Mouse (Mus musculus) CH12.LX (cell line): ENCODE results near the gene Fars2. TPM values are rescaled to one million over a fixed set of nuclear protein-coding genes. Genes with fewer than 3 reads are reported as not detected.

Experiments used
- DNase-seq: peaks from one replicate; pipeline ENCODE4 v3.0.0-alpha.2; 2013; ENCODE audit errors: extremely low read depth
- H3K27ac ChIP-seq: 2 replicates; pipeline ENCODE4 v1.5.1; 2012; ENCODE audit warnings: low read depth, mild to moderate bottlenecking, control low read depth, moderate library complexity; ENCODE audit not compliant: insufficient read depth
- H3K27me3 ChIP-seq: replicated peaks from 2 replicates; pipeline ENCODE3; 2012; ENCODE audit warnings: inconsistent platforms
- H3K36me3 ChIP-seq, 2 experiments: replicated peaks in 1 of 2; 2 replicates each; pipeline versions ENCODE3 to v1.6.1; 2012; ENCODE audit warnings: inconsistent platforms in 1 of 2, low read length in 1 of 2, mild to moderate bottlenecking in 1 of 2, mixed read lengths in 1 of 2, moderate library complexity in 1 of 2; ENCODE audit not compliant: control insufficient read depth in 1 of 2, insufficient read depth in 1 of 2
- H3K4me1 ChIP-seq, 2 experiments: 2 replicates each; pipeline ENCODE4 v1.6.1; 2012; ENCODE audit warnings: inconsistent platforms in 1 of 2, moderate library complexity in 1 of 2; ENCODE audit not compliant: insufficient read depth in 2 of 2, control insufficient read depth in 1 of 2
- H3K4me2 ChIP-seq: 2 replicates; pipeline ENCODE4 v1.6.1; 2012; ENCODE audit warnings: low read depth, mild to moderate bottlenecking, control low read depth; ENCODE audit not compliant: poor library complexity, insufficient read depth, severe bottlenecking
- H3K4me3 ChIP-seq, 3 experiments: fragments of 150-350 bp in 1 of 3; sonication (generic) in 1 of 3; replicated peaks in 1 of 3; 2 replicates each; pipeline versions ENCODE3 to v1.5.1; 2011 to 2012; ENCODE audit warnings: low read depth in 2 of 3, low read length in 2 of 3, mild to moderate bottlenecking in 2 of 3, moderate library complexity in 2 of 3, control low read depth in 1 of 3, improper control_type of control experiment in 1 of 3, inconsistent platforms in 1 of 3, mixed read lengths in 1 of 3; ENCODE audit not compliant: poor library complexity in 1 of 3
- H3K79me2 ChIP-seq: replicated peaks from 2 replicates; pipeline ENCODE4 v1.6.1; 2012; ENCODE audit warnings: mild to moderate bottlenecking, moderate library complexity; ENCODE audit not compliant: control insufficient read depth, poor library complexity, insufficient read depth, severe bottlenecking; ENCODE audit errors: extremely low read depth
- H3K9ac ChIP-seq: 2 replicates; pipeline ENCODE4 v1.6.1; 2012; ENCODE audit warnings: low read depth, mild to moderate bottlenecking, control low read depth, moderate library complexity; ENCODE audit not compliant: insufficient read depth
- H3K9me3 ChIP-seq: replicated peaks from 2 replicates; pipeline ENCODE3; 2012; ENCODE audit warnings: low read length, inconsistent platforms, mixed read lengths
- BHLHE40 ChIP-seq: IDR thresholded peaks from 2 replicates; pipeline ENCODE4 v1.6.1; 2011; ENCODE audit warnings: mild to moderate bottlenecking, low read depth, low read length, improper control_type of control experiment
- CHD1 ChIP-seq: IDR thresholded peaks from 2 replicates; pipeline ENCODE4 v1.6.1; 2012; ENCODE audit warnings: low read depth, low read length, improper control_type of control experiment, inconsistent platforms
- CTCF ChIP-seq, 2 experiments: IDR thresholded peaks in 1 of 2; conservative IDR thresholded peaks in 1 of 2; 2 replicates each; pipeline ENCODE4 v1.5.1; 2011 to 2012; ENCODE audit warnings: low read depth in 2 of 2, low read length in 2 of 2, improper control_type of control experiment in 1 of 2, inconsistent platforms in 1 of 2, mild to moderate bottlenecking in 1 of 2, moderate library complexity in 1 of 2
- ETS1 ChIP-seq: conservative IDR thresholded peaks from 2 replicates; pipeline ENCODE4 v1.6.1; 2012; ENCODE audit warnings: low read depth, mild to moderate bottlenecking, inconsistent platforms, low read length, improper control_type of control experiment, moderate library complexity
- IRF4 ChIP-seq: IDR thresholded peaks from 2 replicates; pipeline ENCODE4 v1.6.1; 2014; ENCODE audit warnings: low read depth, mild to moderate bottlenecking, inconsistent platforms, low read length, improper control_type of control experiment
- KAT2A ChIP-seq: IDR thresholded peaks from 2 replicates; pipeline ENCODE4 v1.6.1; 2012; ENCODE audit warnings: low read length, improper control_type of control experiment, inconsistent platforms; ENCODE audit not compliant: insufficient replicate concordance
- MAFK ChIP-seq: IDR thresholded peaks from 2 replicates; pipeline ENCODE4 v1.6.1; 2011; ENCODE audit warnings: low read length, improper control_type of control experiment; ENCODE audit not compliant: insufficient replicate concordance
- MAX ChIP-seq: IDR thresholded peaks from 2 replicates; pipeline ENCODE4 v1.6.1; 2011; ENCODE audit warnings: low read length, improper control_type of control experiment
- MEF2A ChIP-seq: IDR thresholded peaks from 2 replicates; pipeline ENCODE4 v1.6.1; 2014; ENCODE audit warnings: low read depth, mild to moderate bottlenecking, inconsistent platforms, low read length, improper control_type of control experiment, borderline replicate concordance
- MXI1 ChIP-seq: IDR thresholded peaks from 2 replicates; pipeline ENCODE4 v1.6.1; 2011; ENCODE audit warnings: mild to moderate bottlenecking, low read depth, low read length, improper control_type of control experiment
- NELFE ChIP-seq: IDR thresholded peaks from 2 replicates; pipeline ENCODE4 v1.6.1; 2011; ENCODE audit warnings: low read depth, low read length, improper control_type of control experiment
- PAX5 ChIP-seq: IDR thresholded peaks from 2 replicates; pipeline ENCODE4 v1.6.1; 2012; ENCODE audit warnings: low read length, inconsistent platforms, mixed read lengths
- POLR2A ChIP-seq: IDR thresholded peaks from 2 replicates; pipeline ENCODE4 v1.6.1; 2011; ENCODE audit warnings: low read depth, mild to moderate bottlenecking, improper control_type of control experiment, low read length
- RAD21 ChIP-seq: IDR thresholded peaks from 2 replicates; pipeline ENCODE4 v1.6.1; 2011; ENCODE audit warnings: low read depth, mild to moderate bottlenecking, low read length, improper control_type of control experiment, moderate library complexity
- SMC3 ChIP-seq: IDR thresholded peaks from 2 replicates; pipeline ENCODE4 v1.6.1; 2011; ENCODE audit warnings: low read depth, low read length, improper control_type of control experiment
- TBP ChIP-seq: conservative IDR thresholded peaks from 2 replicates; pipeline ENCODE4 v1.6.1; 2011; ENCODE audit warnings: low read depth, low read length, improper control_type of control experiment
- TCF12 ChIP-seq: IDR thresholded peaks from 2 replicates; pipeline ENCODE4 v1.6.1; 2014; ENCODE audit warnings: low read depth, mild to moderate bottlenecking, inconsistent platforms, low read length, improper control_type of control experiment
- USF1 ChIP-seq: IDR thresholded peaks from 2 replicates; pipeline ENCODE4 v1.6.1; 2014; ENCODE audit warnings: low read depth, mild to moderate bottlenecking, inconsistent platforms, low read length, improper control_type of control experiment
- USF2 ChIP-seq: conservative IDR thresholded peaks from 2 replicates; pipeline ENCODE4 v1.6.1; 2011; ENCODE audit warnings: low read depth, low read length, improper control_type of control experiment
- ZC3H11A ChIP-seq: IDR thresholded peaks from 2 replicates; pipeline ENCODE4 v1.6.1; 2012; ENCODE audit warnings: low read depth, mild to moderate bottlenecking, inconsistent platforms, low read length, improper control_type of control experiment
- ZKSCAN1 ChIP-seq: IDR thresholded peaks from 2 replicates; pipeline ENCODE4 v1.6.1; 2012; ENCODE audit warnings: low read depth, inconsistent platforms, low read length, improper control_type of control experiment, borderline replicate concordance
- ZMIZ1 ChIP-seq: IDR thresholded peaks from 2 replicates; pipeline ENCODE4 v1.6.1; 2012; ENCODE audit warnings: low read depth, mild to moderate bottlenecking, inconsistent platforms, low read length, improper control_type of control experiment
- dilution Hi-C: fragments of 300-500 bp; cut with MboI; formaldehyde crosslinking; loops from 2 replicates; pipeline ENCODE4 v1.14.3; 2020; ENCODE audit warnings: low sequenced_read_pairs; ENCODE audit not compliant: extremely low pct_unique_long_range_greater_than_20kb, extremely low pct_ligation_motif_present
- in situ Hi-C: fragments of 300-500 bp; cut with MboI; formaldehyde crosslinking; loops from 3 replicates; pipeline ENCODE4 v1.14.3; 2019; ENCODE audit warnings: low sequenced_read_pairs, low pct_ligation_motif_present, low pct_unique_long_range_greater_than_20kb, mixed read lengths
- polyA plus RNA-seq: library from polyadenylated mRNA; unstranded; fragments of >175 nt; gene quantifications from 2 replicates; pipeline ENCODE4 v1.2.1, GENCODE M21; 2012; ENCODE audit warnings: low read depth; ENCODE audit not compliant: insufficient read length
- total RNA-seq, 2 experiments: library from RNA; depleted of rRNA; stranded (reverse); fragments of 300-350 nt in 1 of 2; fragments of >200 nt in 1 of 2; gene quantifications; 2 replicates each; pipeline ENCODE4 v1.2.3; 2012 to 2014

Gene Fars2
- total and polyA plus RNA-seq, 3 experiments: 30.2 to 47.7 (median 46.4) TPM

GRCm38 (mm10) chr13:36550694-36551093 lies 433.5 kb downstream of the Fars2 start:
- Histone ChIP-seq H3K27ac (no peak overlapping the region), H3K9ac (no peak overlapping the region), H3K4me2 (no peak overlapping the region), H3K36me3 (no peaks in the 10 kb centered on the region)
- in situ Hi-C loops: no loop called here
- dilution Hi-C loops: no loop called here
- TF ChIP-seq MXI1 (no peak), TCF12 (no peak), TBP (no peak), KAT2A (no peak), CHD1 (no peak), IRF4 (no peak), SMC3 (no peak), NELFE (no peak), MAX (no peak), USF2 (no peak), ZMIZ1 (no peak), PAX5 (no peak), ZKSCAN1 (no peak), BHLHE40 (no peak), USF1 (no peak), RAD21 (no peak), MAFK (no peak), ETS1 (no peak)
- TF ChIP-seq, all 38 proteins: peak for 0
- Histone ChIP-seq H3K9me3 (no peaks in the 10 kb centered on the region), H3K79me2 (no peaks in the 10 kb centered on the region), H3K4me1 (no peaks in the 10 kb centered on the region), H3K4me3 (no peak overlapping the region), H3K27me3 (no peaks in the 10 kb centered on the region)
- DNase-seq: no peak

- dilution Hi-C loops: no loop called here
- no peak overlapping the region for H3K4me2 ChIP-seq
- no peak for DNase-seq
- H3K36me3 ChIP-seq: no peaks in the 10 kb centered on the region
- H3K27me3 ChIP-seq: no peaks in the 10 kb centered on the region
- no peak overlapping the region for H3K9ac ChIP-seq
- H3K9me3 ChIP-seq: no peaks in the 10 kb centered on the region
- in situ Hi-C loops: no loop called here
- no peaks in the 10 kb centered on the region for H3K79me2 ChIP-seq
- H3K27ac ChIP-seq: no peak overlapping the region
- TF ChIP-seq ZKSCAN1 (no peak), MEF2A (no peak), USF2 (no peak), POLR2A (no peak), TCF12 (no peak), CTCF (conservative IDR thresholded peaks at IDR 0.05 in 1 of 2, IDR thresholded peaks at IDR 0.05 in 1 of 2; ENCODE audit: low read depth in 2 of 2, low read length in 2 of 2) (no peak), ZC3H11A (no peak), RAD21 (no peak)
- no peaks in the 10 kb centered on the region for H3K4me1 ChIP-seq
- no peak overlapping the region for H3K4me3 ChIP-seq
Measured at GRCm38 (mm10) chr13:36552522-36553246, 435.5 kb downstream of the Fars2 start.
